Comparison of ENCODE assay signal across 29 mouse cellular contexts in genomic region chr16:31355882-31356281, GRCm38 (mm10). TPM values are rescaled to one million over a fixed set of nuclear protein-coding genes. Genes with fewer than 3 reads are reported as not detected.
A peak's percentile ranks its signal among the peaks of the same experiment; 100 is the strongest.
DNase-seq lines count a peak whose midpoint lies in the region; ATAC-seq lines count a peak whose summit lies in the region.
"Had no signal": no experiment of that assay in that cellular context is flagged by ENCODE, and none has a peak within 500 bp of the region (broad histone marks: within the 10 kb centered on the region; RNA-seq: fewer than 3 reads in every experiment).

No protein-coding gene starts in this region.

- H3K9ac ChIP-seq in intestine, embryonic 16.5 days (ENCODE audit: low read depth, low read length): no peak overlapping the region
- H3K9ac ChIP-seq in stomach, embryonic 15.5 days: no peak overlapping the region
- H3K9ac ChIP-seq: embryonic facial prominence, embryonic 12.5 days; embryonic facial prominence, embryonic 15.5 days; forebrain, embryonic 12.5 days; forebrain, postnatal 0 days; heart, embryonic 13.5 days; hindbrain, embryonic 12.5 days; hindbrain, embryonic 15.5 days had no signal

- H3K4me1 ChIP-seq in intestine, embryonic 16.5 days (ENCODE audit: control insufficient read depth, insufficient read depth, low read length): peaks cover 5% of the 10 kb centered on the region; the same call in 1 of the 2 replicates
- H3K4me1 ChIP-seq in stomach, embryonic 15.5 days: peaks cover 7% of the 10 kb centered on the region; the same call in 1 of the 2 replicates
- H3K4me1 ChIP-seq: embryonic facial prominence, embryonic 12.5 days; embryonic facial prominence, embryonic 15.5 days; hindbrain, embryonic 12.5 days; hindbrain, embryonic 15.5 days had no signal

- peak overlapping the region; percentile 55; the same call in 1 of the 2 replicates for H3K27ac ChIP-seq in intestine, embryonic 16.5 days (ENCODE audit: low read length)
- H3K27ac ChIP-seq in stomach, embryonic 15.5 days: no peak overlapping the region
- H3K27ac ChIP-seq: embryonic facial prominence, embryonic 12.5 days; embryonic facial prominence, embryonic 15.5 days; forebrain, embryonic 12.5 days; heart, adult 2 months; heart, embryonic 10.5 days; heart, embryonic 13.5 days; hindbrain, embryonic 12.5 days; hindbrain, embryonic 15.5 days had no signal

- WGBS in intestine, embryonic 16.5 days: 56% methylated on average over 6 of the region's 6 CpGs
- WGBS in stomach, embryonic 15.5 days: 45% methylated on average over 6 of the region's 6 CpGs

- no peak overlapping the region for H3K4me2 ChIP-seq in intestine, embryonic 16.5 days (ENCODE audit: low read depth, low read length)
- H3K4me2 ChIP-seq in stomach, embryonic 15.5 days: no peak overlapping the region
- H3K4me2 ChIP-seq: embryonic facial prominence, embryonic 12.5 days; embryonic facial prominence, embryonic 15.5 days; forebrain, embryonic 12.5 days; heart, embryonic 13.5 days; hindbrain, embryonic 12.5 days; hindbrain, embryonic 15.5 days had no signal

- H3K27me3 ChIP-seq in intestine, embryonic 16.5 days (replicated peaks; ENCODE audit: control insufficient read depth, insufficient read depth, low read length): no peaks in the 10 kb centered on the region
- H3K27me3 ChIP-seq in stomach, embryonic 15.5 days (replicated peaks): no peaks in the 10 kb centered on the region
- H3K27me3 ChIP-seq: embryonic facial prominence, embryonic 15.5 days; heart, embryonic 13.5 days; Patski had no signal

- H3K4me3 ChIP-seq in intestine, embryonic 16.5 days (ENCODE audit: low read length): no peak overlapping the region
- H3K4me3 ChIP-seq in stomach, embryonic 15.5 days (replicated peaks): no peak overlapping the region
- H3K4me3 ChIP-seq: embryonic facial prominence, embryonic 12.5 days; embryonic facial prominence, embryonic 15.5 days; erythroblast, embryonic 14.5 days; forebrain, embryonic 12.5 days; heart, adult 2 months; heart, embryonic 10.5 days; heart, embryonic 13.5 days; hindbrain, embryonic 12.5 days; hindbrain, embryonic 15.5 days had no signal

- peak; percentile 86 for DNase-seq in heart, adult 11 months
- DNase-seq in heart, postnatal 4 days: no peak
- DNase-seq in adrenal gland, postnatal 4 days (ENCODE audit: low spot score in 2 of 2): no peak
- DNase-seq in right cerebral cortex, adult 2 months (ENCODE audit: low spot score in 2 of 2): no peak
- DNase-seq: adrenal gland, postnatal 10 days; adrenal gland, postnatal 36 days; B cell, adult 2 months; cerebellum, adult 11 months; cerebellum, adult 2 months; cerebellum, adult 9-11 months; cerebellum, postnatal 25 days; forebrain, postnatal 0 days; gastrocnemius, postnatal 25 days; heart, adult 2 months; heart, postnatal 14 days had no signal

- no peaks in the 10 kb centered on the region for H3K9me3 ChIP-seq in intestine, embryonic 16.5 days (ENCODE audit: control insufficient read depth, low read length)
- H3K9me3 ChIP-seq in stomach, embryonic 15.5 days: no peaks in the 10 kb centered on the region
- H3K9me3 ChIP-seq: embryonic facial prominence, embryonic 12.5 days; embryonic facial prominence, embryonic 15.5 days; forebrain, embryonic 12.5 days; G1E; heart, embryonic 10.5 days; heart, embryonic 13.5 days; hindbrain, embryonic 12.5 days; hindbrain, embryonic 15.5 days had no signal

- ATAC-seq in intestine, embryonic 16.5 days: peak; percentile 26
- peak; percentile 28; the same call in 1 of the 2 replicates for ATAC-seq in stomach, embryonic 15.5 days (ENCODE audit: insufficient read depth, low FRiP score, low read depth)
- ATAC-seq in erythroblast, adult 5-6 weeks (replicated peaks; ENCODE audit: low FRiP score, poor library complexity, severe bottlenecking): no peak
- ATAC-seq: forebrain, postnatal 0 days; Patski had no signal

- H3K36me3 ChIP-seq in intestine, embryonic 16.5 days (ENCODE audit: control insufficient read depth, insufficient read depth, low read length): no peaks in the 10 kb centered on the region
- H3K36me3 ChIP-seq in stomach, embryonic 15.5 days: no peaks in the 10 kb centered on the region
- H3K36me3 ChIP-seq: embryonic facial prominence, embryonic 12.5 days; embryonic facial prominence, embryonic 15.5 days; forebrain, embryonic 12.5 days; G1E; heart, embryonic 10.5 days; heart, embryonic 13.5 days; hindbrain, embryonic 12.5 days; hindbrain, embryonic 15.5 days had no signal

RNA-seq across cellular contexts. Expression of gene Apod, which starts 41.3 kb away (rescaled TPM):
- total RNA-seq in heart, postnatal 4 days (2021): under 1 TPM; 0.27 to 0.45 TPM
- polyA plus RNA-seq in intestine, embryonic 16.5 days (2015; fragmentation: Nextera tagmentation; extraction: Ambion mirVana): 0.82 and 0.83 TPM in 2 replicates
- 0.50 and 0.66 TPM in 2 replicates for polyA plus RNA-seq in stomach, embryonic 15.5 days (2015; fragmentation: Nextera tagmentation; extraction: Ambion mirVana)
- total RNA-seq in erythroblast, adult 5-6 weeks (2015; ENCODE audit: low replicate concordance): not detected in 2 replicates
- total RNA-seq in erythroblast, adult 5-6 weeks (2017; ENCODE audit: low replicate concordance): not detected in 2 replicates
- total RNA-seq in adrenal gland, postnatal 4 days (2021): 1 to 10 TPM; 1.8 to 2.1 TPM
- total RNA-seq: common myeloid progenitor, adult 5-6 weeks; G1E had no signal
- polyA plus RNA-seq: erythroblast, embryonic 14.5 days; G1E; heart, embryonic 10.5 days; Patski had no signal
